In genomic region chrX:77579964-77580363, GRCm38 (mm10) we compare ENCODE assay signal across 11 mouse cellular contexts.
DNase-seq lines count a peak whose midpoint lies in the region; ATAC-seq and TF ChIP-seq lines count a peak whose summit lies in the region.
"Had no signal": no experiment of that assay in that cellular context is flagged by ENCODE, and none has a peak within 500 bp of the region (broad histone marks: within the 10 kb centered on the region; RNA-seq: fewer than 3 reads in every experiment).

No protein-coding gene starts in this region.

- no peaks in the 10 kb centered on the region; the same call in 1 of the 2 replicates for H3K4me1 ChIP-seq in heart, embryonic 11.5 days (ENCODE audit: control insufficient read depth, insufficient read depth, low read length)
- H3K4me1 ChIP-seq in liver, embryonic 14.5 days (replicated peaks; ENCODE audit: control insufficient read depth in 2 of 2, insufficient read depth in 2 of 2, low read length in 1 of 2): peaks cover 5 to 6% of the 10 kb centered on the region in 2 experiments
- H3K4me1 ChIP-seq in intestine, embryonic 15.5 days (replicated peaks): no peaks in the 10 kb centered on the region
- H3K4me1 ChIP-seq: forebrain, embryonic 10.5 days; limb, embryonic 13.5 days had no signal

- no peaks in the 10 kb centered on the region for H3K9me3 ChIP-seq in heart, embryonic 11.5 days (replicated peaks; ENCODE audit: control insufficient read depth, low read length)
- no peaks in the 10 kb centered on the region for H3K9me3 ChIP-seq in liver, embryonic 14.5 days (ENCODE audit: control insufficient read depth, low read length)
- H3K9me3 ChIP-seq in intestine, embryonic 15.5 days: no peaks in the 10 kb centered on the region
- H3K9me3 ChIP-seq: forebrain, embryonic 10.5 days; limb, embryonic 13.5 days had no signal

- no peak for TF ChIP-seq CTCF in liver, embryonic 14.5 days (IDR thresholded peaks at IDR 0.05; ENCODE audit: low read depth)

- 0 out of 2 replicates have a peak, but pooled peaks have one; percentile 20 for TF ChIP-seq EP300 in liver, embryonic 14.5 days (IDR thresholded peaks at IDR 0.05; ENCODE audit: low read depth)

- no peak for ATAC-seq in heart, embryonic 11.5 days (replicated peaks; ENCODE audit: insufficient number of reproducible peaks, low FRiP score, low TSS enrichment)
- ATAC-seq in liver, embryonic 14.5 days (ENCODE audit: insufficient read depth): no peak
- ATAC-seq in intestine, embryonic 15.5 days: no peak

- no peak overlapping the region for H3K27ac ChIP-seq in heart, embryonic 11.5 days (ENCODE audit: low read depth, low read length)
- H3K27ac ChIP-seq in liver, embryonic 14.5 days: no peak overlapping the region
- H3K27ac ChIP-seq in intestine, embryonic 15.5 days: no peak overlapping the region
- H3K27ac ChIP-seq: forebrain, embryonic 10.5 days; limb, embryonic 13.5 days had no signal

- 36% methylated on average over 4 of the region's 4 CpGs for WGBS in heart, embryonic 11.5 days (ENCODE audit: insufficient replicate concordance)
- WGBS in liver, embryonic 14.5 days (ENCODE audit: insufficient replicate concordance): 10% methylated on average over 4 of the region's 4 CpGs
- 72% methylated on average over 4 of the region's 4 CpGs for WGBS in intestine, embryonic 15.5 days

- H3K4me2 ChIP-seq in heart, embryonic 11.5 days: no peak overlapping the region
- H3K4me2 ChIP-seq in liver, embryonic 14.5 days (ENCODE audit: low read depth): no peak overlapping the region
- H3K4me2 ChIP-seq in intestine, embryonic 15.5 days (replicated peaks): no peak overlapping the region
- H3K4me2 ChIP-seq: limb, embryonic 13.5 days had no signal

- peak; percentile 96 for DNase-seq in heart, adult 11 months
- DNase-seq in CD4-positive, CD25-positive, alpha-beta regulatory T cell, adult 2 months (ENCODE audit: low read depth, low spot score): peak; percentile 55
- peak; percentile 66 to 75 for DNase-seq in heart, adult 9 months (ENCODE audit: low spot score in 2 of 2)
- no peak for DNase-seq in liver, embryonic 14.5 days (ENCODE audit: low read depth in 3 of 3, low spot score in 3 of 3)
- DNase-seq in layer of hippocampus, postnatal 25 days (ENCODE audit: extremely low spot score in 1 of 2, low spot score in 1 of 2): no peak
- no peak for DNase-seq in frontal cortex, postnatal 10 days (ENCODE audit: low spot score in 2 of 2)
- DNase-seq: cerebellum, postnatal 25 days had no signal

- H3K4me3 ChIP-seq in heart, embryonic 11.5 days (ENCODE audit: low read depth, low read length): no peak overlapping the region
- no peak overlapping the region for H3K4me3 ChIP-seq in liver, embryonic 14.5 days (ENCODE audit: insufficient read depth in 1 of 2, low read depth in 2 of 2, low read length in 2 of 2)
- H3K4me3 ChIP-seq in intestine, embryonic 15.5 days (replicated peaks): no peak overlapping the region
- H3K4me3 ChIP-seq: forebrain, embryonic 10.5 days; limb, embryonic 13.5 days had no signal

- H3K9ac ChIP-seq in heart, embryonic 11.5 days (ENCODE audit: low read depth, low read length): no peak overlapping the region
- no peak overlapping the region for H3K9ac ChIP-seq in liver, embryonic 14.5 days (replicated peaks)
- H3K9ac ChIP-seq in intestine, embryonic 15.5 days: no peak overlapping the region
- H3K9ac ChIP-seq: limb, embryonic 13.5 days had no signal

- H3K27me3 ChIP-seq in heart, embryonic 11.5 days (ENCODE audit: control insufficient read depth, insufficient read depth, low read length): no peaks in the 10 kb centered on the region
- no peaks in the 10 kb centered on the region for H3K27me3 ChIP-seq in liver, embryonic 14.5 days (ENCODE audit: control insufficient read depth, insufficient read depth, low read length)
- no peaks in the 10 kb centered on the region for H3K27me3 ChIP-seq in intestine, embryonic 15.5 days (replicated peaks)
- H3K27me3 ChIP-seq: limb, embryonic 13.5 days had no signal

- no peaks in the 10 kb centered on the region for H3K36me3 ChIP-seq in heart, embryonic 11.5 days (ENCODE audit: control insufficient read depth, insufficient read depth, low read length)
- H3K36me3 ChIP-seq in liver, embryonic 14.5 days (replicated peaks; ENCODE audit: control insufficient read depth, insufficient read depth, low read depth): no peaks in the 10 kb centered on the region
- H3K36me3 ChIP-seq in intestine, embryonic 15.5 days: no peaks in the 10 kb centered on the region
- H3K36me3 ChIP-seq: forebrain, embryonic 10.5 days; limb, embryonic 13.5 days had no signal

Comparison
In these comparisons a context has a peak if more than half of its experiments do, and no peak if none do; other contexts are left out.
1. DNase-seq: peak in heart, adult 11 months (single experiment), CD4-positive, CD25-positive, alpha-beta regulatory T cell, adult 2 months (single experiment) and heart, adult 9 months (2 of 2); none in liver, embryonic 14.5 days (0 of 3), layer of hippocampus, postnatal 25 days (0 of 2) and frontal cortex, postnatal 10 days (0 of 2).